Mouse (Mus musculus) heart, postnatal 0 days (tissue): ENCODE measurements around the gene Pten. TPM values are rescaled to one million over a fixed set of nuclear protein-coding genes. Genes with fewer than 3 reads are reported as not detected.

Source experiments
- ATAC-seq: fragments of 200-750 bp; cut with Nextera tagmentation; 2 replicates; pipeline ENCODE4 v1.8.0; 2017; ENCODE audit warnings: low read depth, moderate number of reproducible peaks, moderate library complexity; ENCODE audit not compliant: insufficient read depth
- DNase-seq: peaks from one replicate; pipeline ENCODE4 v3.0.0-alpha.2; 2016; ENCODE audit warnings: low spot score
- H3K27ac ChIP-seq: fragments of 300-500 bp; sonication (generic); 2 replicates; pipeline ENCODE4 v1.5.1; 2014; ENCODE audit warnings: low read depth, mild to moderate bottlenecking
- H3K27me3 ChIP-seq: fragments of 300-500 bp; sonication (generic); 2 replicates; pipeline ENCODE4 v1.6.1; 2014; ENCODE audit warnings: low read length, mixed read lengths; ENCODE audit not compliant: control insufficient read depth, insufficient read depth
- H3K36me3 ChIP-seq: fragments of 300-500 bp; sonication (generic); replicated peaks from 2 replicates; pipeline ENCODE4 v1.6.1; 2014; ENCODE audit warnings: low read length, mixed read lengths; ENCODE audit not compliant: control insufficient read depth, insufficient read depth
- H3K4me1 ChIP-seq: fragments of 300-500 bp; sonication (generic); 2 replicates; pipeline ENCODE4 v1.6.1; 2014; ENCODE audit warnings: antibody characterized with exemption; ENCODE audit not compliant: control insufficient read depth, insufficient read depth
- H3K4me2 ChIP-seq: fragments of 300-500 bp; sonication (generic); 2 replicates; pipeline ENCODE4 v1.6.1; 2014; ENCODE audit warnings: low read depth, mild to moderate bottlenecking, low read length, moderate library complexity
- H3K4me3 ChIP-seq: fragments of 300-500 bp; sonication (generic); 2 replicates; pipeline ENCODE4 v1.5.1; 2014; ENCODE audit warnings: low read depth, low read length
- H3K9ac ChIP-seq: fragments of 300-500 bp; sonication (generic); replicated peaks from 2 replicates; pipeline ENCODE4 v1.6.1; 2014; ENCODE audit warnings: low read depth, low read length, mixed read lengths
- H3K9me3 ChIP-seq: fragments of 300-500 bp; sonication (generic); replicated peaks from 2 replicates; pipeline ENCODE4 v1.6.1; 2016; ENCODE audit warnings: low read length; ENCODE audit not compliant: control insufficient read depth
- CTCF ChIP-seq: IDR thresholded peaks from 2 replicates; pipeline ENCODE4 v1.5.1; 2016; ENCODE audit warnings: antibody characterized with exemption, control low read depth, low read depth
- EP300 ChIP-seq: IDR thresholded peaks from 2 replicates; pipeline ENCODE4 v1.6.1; 2016; ENCODE audit warnings: antibody characterized with exemption, low read depth
- WGBS: fragments of 180-500 bp; shearing (Covaris S2); extraction: QIAGEN DNeasy Blood & Tissue Kit; methylation state at CpG from one replicate; pipeline ENCODE4 v1.1.7; 2014; 5-methylcytosine and 5-hydroxymethylcytosine counted together
- polyA plus RNA-seq: library from polyadenylated mRNA; unstranded; fragments of >200 nt; fragmentation: Nextera tagmentation; extraction: Ambion mirVana; gene quantifications from 2 replicates; pipeline ENCODE4 v1.2.1, GENCODE M21; 2015
- total RNA-seq: library from RNA; depleted of rRNA; stranded (reverse); fragments of >200 nt; gene quantifications from 2 replicates; pipeline ENCODE4 v1.2.3, GENCODE M21; 2014; ENCODE audit warnings: low replicate concordance

Gene Pten
- total and polyA plus RNA-seq, 2 experiments from 2014 or later: 5.0 to 34.0 TPM

GRCm38 (mm10) chr19:32713471-32713870, 43.8 kb upstream of the Pten start:
- no peaks in the 10 kb centered on the region for H3K27me3 ChIP-seq
- 80% methylated on average over 3 of the region's 3 CpGs for WGBS
- H3K36me3 ChIP-seq: no peaks in the 10 kb centered on the region
- TF ChIP-seq EP300: no peak
- no peak for TF ChIP-seq CTCF
- H3K9ac ChIP-seq: no peak overlapping the region
- no peaks in the 10 kb centered on the region for H3K9me3 ChIP-seq
- H3K4me3 ChIP-seq: no peak overlapping the region
- DNase-seq (no peak), ATAC-seq (no peak)
- no peak overlapping the region for H3K4me2 ChIP-seq
- peaks cover 12% of the 10 kb centered on the region; the same call in 1 of the 2 replicates for H3K4me1 ChIP-seq
- H3K27ac ChIP-seq: no peak overlapping the region

DNA sequence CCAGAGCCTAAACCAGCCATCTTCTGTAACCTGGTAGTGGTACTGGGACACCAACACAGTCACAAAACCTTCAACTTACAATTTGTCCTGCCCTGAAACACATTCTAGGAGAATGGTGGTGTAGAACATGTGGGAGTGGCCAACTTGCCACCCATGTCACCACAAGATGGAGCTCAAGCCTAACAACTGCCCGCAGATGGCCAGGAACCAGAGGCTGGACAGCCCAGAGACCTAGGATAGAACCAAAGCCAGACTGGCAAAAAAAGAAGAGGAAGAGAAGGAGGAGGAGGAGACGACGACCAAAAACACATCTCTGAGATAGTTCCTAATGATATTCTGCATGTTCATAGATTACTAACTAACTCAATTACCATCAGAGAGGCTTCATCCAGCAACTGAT, 42.1 kb upstream of the Pten start:
- Histone ChIP-seq H3K36me3 (no peaks in the 10 kb centered on the region), H3K9me3 (no peaks in the 10 kb centered on the region), H3K4me2 (no peak overlapping the region), H3K27ac (no peak overlapping the region), H3K4me1 (peaks cover 12% of the 10 kb centered on the region; the same call in 1 of the 2 replicates), H3K4me3 (no peak overlapping the region), H3K9ac (no peak overlapping the region), H3K27me3 (no peaks in the 10 kb centered on the region)
- TF ChIP-seq CTCF (peak; percentile 96), EP300 (no peak)
- WGBS: 3% methylated on average over 3 of the region's 3 CpGs
- DNase-seq (peak; percentile 70), ATAC-seq (no peak)

GRCm38 (mm10) chr19:32715681-32716080, 41.6 kb upstream of the Pten start:
- TF ChIP-seq EP300: no peak
- no peak for TF ChIP-seq CTCF
- DNase-seq (no peak), ATAC-seq (no peak)
- no peak overlapping the region for H3K4me3 ChIP-seq
- H3K27me3 ChIP-seq: no peaks in the 10 kb centered on the region
- no peaks in the 10 kb centered on the region for H3K9me3 ChIP-seq
- no peak overlapping the region for H3K9ac ChIP-seq
- H3K4me1 ChIP-seq: peaks cover 9% of the 10 kb centered on the region; the same call in 1 of the 2 replicates
- H3K4me2 ChIP-seq: no peak overlapping the region
- no peaks in the 10 kb centered on the region for H3K36me3 ChIP-seq
- H3K27ac ChIP-seq: no peak overlapping the region

DNA sequence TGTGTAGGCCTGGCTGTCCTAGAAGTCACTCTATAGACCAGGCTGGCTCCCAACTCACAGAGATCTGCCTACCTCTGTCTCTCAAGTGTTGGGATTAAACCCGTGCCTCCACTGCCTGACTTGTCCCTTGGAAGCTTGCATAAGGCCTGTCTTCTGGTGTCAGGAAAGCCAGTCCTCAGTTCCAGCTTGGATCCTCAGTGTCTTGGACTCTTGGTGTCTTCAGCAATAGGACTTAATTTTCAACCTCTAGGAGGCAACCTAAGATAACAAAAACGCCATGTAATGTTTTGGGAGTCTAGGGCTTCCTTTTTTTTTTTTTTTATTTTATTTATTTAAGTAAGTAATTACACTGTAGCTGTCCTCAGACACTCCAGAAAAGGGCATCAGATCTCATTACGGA, 39.7 kb upstream of the Pten start:
- Histone ChIP-seq H3K4me1 (no peaks in the 10 kb centered on the region), H3K9me3 (no peaks in the 10 kb centered on the region), H3K4me3 (no peak overlapping the region), H3K4me2 (no peak overlapping the region), H3K27ac (no peak overlapping the region), H3K9ac (no peak overlapping the region), H3K27me3 (no peaks in the 10 kb centered on the region), H3K36me3 (no peaks in the 10 kb centered on the region)
- DNase-seq: no peak
- no peak for ATAC-seq
- TF ChIP-seq CTCF (peak; percentile 8; the same call in 1 of the 2 replicates), EP300 (no peak)
- 57% methylated on average over 3 of the region's 3 CpGs for WGBS

- WGBS: 90% methylated on average over 1 of the region's 1 CpGs
- Histone ChIP-seq H3K9me3 (no peaks in the 10 kb centered on the region), H3K4me1 (no peaks in the 10 kb centered on the region), H3K4me2 (no peak overlapping the region), H3K4me3 (no peak overlapping the region), H3K27me3 (no peaks in the 10 kb centered on the region), H3K36me3 (no peaks in the 10 kb centered on the region), H3K27ac (no peak overlapping the region), H3K9ac (no peak overlapping the region)
- no peak for TF ChIP-seq CTCF
- no peak for ATAC-seq
- no peak for DNase-seq
These were observed 37.0 kb upstream of the Pten start for GRCm38 (mm10) chr19:32720319-32720718.

DNA sequence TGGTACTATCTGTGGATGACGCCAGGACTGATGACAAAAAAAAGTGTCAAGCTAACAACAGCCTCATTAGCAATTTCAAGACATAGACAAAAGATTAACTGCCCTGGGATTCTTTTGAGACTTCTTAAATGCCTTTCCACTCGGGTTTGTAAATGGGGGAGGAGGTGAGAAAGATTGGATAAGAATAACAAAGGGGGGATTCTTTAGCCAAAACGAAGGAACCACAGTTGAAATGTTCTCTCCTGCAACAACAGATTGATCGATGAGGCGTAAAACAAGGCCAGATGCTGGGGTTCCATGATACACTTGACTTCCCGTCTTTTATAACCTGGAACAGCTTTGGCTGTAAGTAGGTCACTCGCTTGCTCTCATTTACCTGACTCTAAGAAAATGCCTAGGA, 33.5 kb upstream of the Pten start:
- no peak for ATAC-seq
- no peak for DNase-seq
- Histone ChIP-seq H3K27ac (no peak overlapping the region), H3K4me3 (no peak overlapping the region), H3K4me1 (no peaks in the 10 kb centered on the region), H3K9ac (no peak overlapping the region), H3K9me3 (no peaks in the 10 kb centered on the region), H3K4me2 (no peak overlapping the region), H3K36me3 (no peaks in the 10 kb centered on the region), H3K27me3 (peaks cover 17% of the 10 kb centered on the region)
- TF ChIP-seq EP300: no peak
- TF ChIP-seq CTCF: no peak
- 48% methylated on average over 7 of the region's 7 CpGs for WGBS
